Mouse (Mus musculus): Measurements from ENCODE around the gene F8. TPM values are rescaled to one million over a fixed set of nuclear protein-coding genes. Genes with fewer than 3 reads are reported as not detected.
"Not testable (repeated sequence)": the region's sequence is repeated elsewhere in the genome, so short reads cannot be mapped to it uniquely, and the experiment has no call there.

F8 gene
- polyA plus RNA-seq, 1 experiment from 2014 or later = 1.2 TPM

GRCm38 (mm10) chrX:75376815-75377214 is 5.6 kb downstream of the F8 start:
- Histone ChIP-seq H3K36me3 (ENCODE audit: control insufficient read depth, insufficient read depth, low read length) (no peaks in the 10 kb centered on the region), H3K4me2 (ENCODE audit: low read depth) (no peak overlapping the region)
- DNase-seq (ENCODE audit: low spot score) = no peak

GRCm38 (mm10) chrX:75372666-75373425 is 9.6 kb downstream of the F8 start:
- Histone ChIP-seq H3K27ac (ENCODE audit: low read depth, low read length) (no peak overlapping the region), H3K4me2 (ENCODE audit: low read depth) (no peak overlapping the region), H3K4me1 (ENCODE audit: control insufficient read depth, insufficient read depth, low read length) (no peaks in the 10 kb centered on the region), H3K9ac (ENCODE audit: low read length) (no peak overlapping the region), H3K4me3 (ENCODE audit: low read depth, low read length) (no peak overlapping the region), H3K9me3 (ENCODE audit: control insufficient read depth, low read length) (no peaks in the 10 kb centered on the region), H3K27me3 (ENCODE audit: control insufficient read depth, insufficient read depth, low read length) (no peaks in the 10 kb centered on the region), H3K36me3 (ENCODE audit: control insufficient read depth, insufficient read depth, low read length) (no peaks in the 10 kb centered on the region)
- DNase-seq (ENCODE audit: low spot score) (no peak), ATAC-seq (ENCODE audit: insufficient read depth, low FRiP score, low TSS enrichment) (no peak)
- WGBS = 83% methylated on average over 2 of the region's 2 CpGs

More at GRCm38 (mm10) chrX:75376815-75377214, 5.6 kb downstream of the F8 start:
- ATAC-seq (ENCODE audit: insufficient read depth, low FRiP score, low TSS enrichment) = no peak
- Histone ChIP-seq H3K4me1 (ENCODE audit: control insufficient read depth, insufficient read depth, low read length) (no peaks in the 10 kb centered on the region), H3K27ac (ENCODE audit: low read depth, low read length) (no peak overlapping the region), H3K4me3 (ENCODE audit: low read depth, low read length) (no peak overlapping the region), H3K27me3 (ENCODE audit: control insufficient read depth, insufficient read depth, low read length) (no peaks in the 10 kb centered on the region), H3K9me3 (ENCODE audit: control insufficient read depth, low read length) (no peaks in the 10 kb centered on the region), H3K9ac (ENCODE audit: low read length) (no peak overlapping the region)

GRCm38 (mm10) chrX:75370197-75370596 is 12.2 kb downstream of the F8 start:
- no peaks in the 10 kb centered on the region for H3K9me3 ChIP-seq (ENCODE audit: control insufficient read depth, low read length)
- no peak overlapping the region for H3K9ac ChIP-seq (ENCODE audit: low read length)
- no peaks in the 10 kb centered on the region for H3K27me3 ChIP-seq (ENCODE audit: control insufficient read depth, insufficient read depth, low read length)
- H3K4me1 ChIP-seq (ENCODE audit: control insufficient read depth, insufficient read depth, low read length) = no peaks in the 10 kb centered on the region
- H3K4me2 ChIP-seq (ENCODE audit: low read depth) = no peak overlapping the region
- DNase-seq (ENCODE audit: low spot score) (no peak), ATAC-seq (ENCODE audit: insufficient read depth, low FRiP score, low TSS enrichment) (no peak)
- H3K27ac ChIP-seq (ENCODE audit: low read depth, low read length) = no peak overlapping the region
- H3K4me3 ChIP-seq (ENCODE audit: low read depth, low read length) = no peak overlapping the region
- H3K36me3 ChIP-seq (ENCODE audit: control insufficient read depth, insufficient read depth, low read length) = no peaks in the 10 kb centered on the region

GRCm38 (mm10) chrX:75323556-75323955 is 58.9 kb downstream of the F8 start:
- DNase-seq (ENCODE audit: low spot score) = no peak
- no peak overlapping the region for H3K27ac ChIP-seq (ENCODE audit: low read depth, low read length)
- no peak for ATAC-seq (ENCODE audit: insufficient read depth, low FRiP score, low TSS enrichment)
- no peak overlapping the region for H3K9ac ChIP-seq (ENCODE audit: low read length)
- H3K4me3 ChIP-seq (ENCODE audit: low read depth, low read length) = no peak overlapping the region
- WGBS = 88% methylated on average over 4 of the region's 4 CpGs
- H3K4me1 ChIP-seq (ENCODE audit: control insufficient read depth, insufficient read depth, low read length) = no peaks in the 10 kb centered on the region
- no peak overlapping the region for H3K4me2 ChIP-seq (ENCODE audit: low read depth)
- H3K27me3 ChIP-seq (ENCODE audit: control insufficient read depth, insufficient read depth, low read length) = no peaks in the 10 kb centered on the region
- no peaks in the 10 kb centered on the region for H3K9me3 ChIP-seq (ENCODE audit: control insufficient read depth, low read length)
- H3K36me3 ChIP-seq (ENCODE audit: control insufficient read depth, insufficient read depth, low read length) = no peaks in the 10 kb centered on the region

- Histone ChIP-seq H3K4me3 (ENCODE audit: low read depth, low read length) (no peak overlapping the region), H3K4me2 (ENCODE audit: low read depth) (no peak overlapping the region), H3K4me1 (ENCODE audit: control insufficient read depth, insufficient read depth, low read length) (no peaks in the 10 kb centered on the region), H3K9ac (ENCODE audit: low read length) (no peak overlapping the region), H3K27me3 (ENCODE audit: control insufficient read depth, insufficient read depth, low read length) (no peaks in the 10 kb centered on the region), H3K9me3 (ENCODE audit: control insufficient read depth, low read length) (no peaks in the 10 kb centered on the region), H3K36me3 (ENCODE audit: control insufficient read depth, insufficient read depth, low read length) (no peaks in the 10 kb centered on the region), H3K27ac (ENCODE audit: low read depth, low read length) (no peak overlapping the region)
- 71% methylated on average over 8 of the region's 8 CpGs for WGBS
- ATAC-seq (ENCODE audit: insufficient read depth, low FRiP score, low TSS enrichment) = no peak
- no peak for DNase-seq (ENCODE audit: low spot score)
These were observed 110.7 kb downstream of the F8 start for GRCm38 (mm10) chrX:75271676-75272075.

- H3K27ac ChIP-seq (ENCODE audit: low read depth, low read length); DNase-seq (ENCODE audit: low spot score): not testable (repeated sequence)
- WGBS = 53% methylated on average over 8 of the region's 8 CpGs
These were observed 148.6 kb downstream of the F8 start for GRCm38 (mm10) chrX:75233603-75234376.

GRCm38 (mm10) chrX:75231456-75231855 is 151.0 kb downstream of the F8 start:
- no peak overlapping the region for H3K9ac ChIP-seq (ENCODE audit: low read length)

More at GRCm38 (mm10) chrX:75233603-75234376, 148.6 kb downstream of the F8 start:
- H3K27me3 ChIP-seq (ENCODE audit: control insufficient read depth, insufficient read depth, low read length); H3K36me3 ChIP-seq (ENCODE audit: control insufficient read depth, insufficient read depth, low read length); H3K4me2 ChIP-seq (ENCODE audit: low read depth); ATAC-seq (ENCODE audit: insufficient read depth, low FRiP score, low TSS enrichment); H3K4me1 ChIP-seq (ENCODE audit: control insufficient read depth, insufficient read depth, low read length); H3K4me3 ChIP-seq (ENCODE audit: low read depth, low read length); H3K9ac ChIP-seq (ENCODE audit: low read length); H3K9me3 ChIP-seq (ENCODE audit: control insufficient read depth, low read length): not testable (repeated sequence)

GRCm38 (mm10) chrX:75163670-75164069 is 218.7 kb downstream of the F8 start, which contains the start of gene Smim9:
Gene Smim9, minus strand, starts transcription at chrX:75163770.
- Histone ChIP-seq H3K36me3 (ENCODE audit: control insufficient read depth, insufficient read depth, low read length) (no peaks in the 10 kb centered on the region), H3K4me1 (ENCODE audit: control insufficient read depth, insufficient read depth, low read length) (no peaks in the 10 kb centered on the region), H3K4me2 (ENCODE audit: low read depth) (no peak within 1 kb of the TSS), H3K4me3 (ENCODE audit: low read depth, low read length) (no peak within 1 kb of the TSS), H3K27me3 (ENCODE audit: control insufficient read depth, insufficient read depth, low read length) (no peaks in the 10 kb centered on the region), H3K27ac (ENCODE audit: low read depth, low read length) (no peak within 1 kb of the TSS), H3K9ac (ENCODE audit: low read length) (no peak within 1 kb of the TSS), H3K9me3 (ENCODE audit: control insufficient read depth, low read length) (no peaks in the 10 kb centered on the region)
- ATAC-seq (ENCODE audit: insufficient read depth, low FRiP score, low TSS enrichment) = no peak
- WGBS = 74% methylated on average over 1 of the region's 1 CpGs
- DNase-seq (ENCODE audit: low spot score) = no peak

More at GRCm38 (mm10) chrX:75231456-75231855, 151.0 kb downstream of the F8 start:
- no peaks in the 10 kb centered on the region for H3K9me3 ChIP-seq (ENCODE audit: control insufficient read depth, low read length)
- no peaks in the 10 kb centered on the region for H3K36me3 ChIP-seq (ENCODE audit: control insufficient read depth, insufficient read depth, low read length)
- no peaks in the 10 kb centered on the region for H3K4me1 ChIP-seq (ENCODE audit: control insufficient read depth, insufficient read depth, low read length)
- DNase-seq (ENCODE audit: low spot score) = no peak
- WGBS = 94% methylated on average over 1 of the region's 1 CpGs
- no peak overlapping the region for H3K4me3 ChIP-seq (ENCODE audit: low read depth, low read length)
- no peak overlapping the region for H3K27ac ChIP-seq (ENCODE audit: low read depth, low read length)
- no peak for ATAC-seq (ENCODE audit: insufficient read depth, low FRiP score, low TSS enrichment)
- H3K27me3 ChIP-seq (ENCODE audit: control insufficient read depth, insufficient read depth, low read length) = no peaks in the 10 kb centered on the region
- H3K4me2 ChIP-seq (ENCODE audit: low read depth) = no peak overlapping the region
